Mouse (Mus musculus) forebrain, embryonic 14.5 days (tissue): ENCODE results near the gene Zmynd19. TPM values are rescaled to one million over a fixed set of nuclear protein-coding genes. Genes with fewer than 3 reads are reported as not detected.
A peak's percentile ranks its signal among the peaks of the same experiment; 100 is the strongest.

Source experiments
- ATAC-seq: fragments of 200-750 bp; cut with Nextera tagmentation; 2 replicates; pipeline ENCODE4 v1.8.0; 2017; ENCODE audit warnings: mild to moderate bottlenecking, moderate library complexity
- DNase-seq: peaks from one replicate; pipeline ENCODE4 v3.0.0-alpha.2; 2015; ENCODE audit warnings: low spot score
- H3K27ac ChIP-seq: fragments of 300-500 bp; sonication (generic); 2 replicates; pipeline ENCODE4 v1.5.1; 2014; ENCODE audit warnings: low read depth, mild to moderate bottlenecking, control low read depth, low read length, moderate library complexity
- H3K27me3 ChIP-seq: fragments of 300-500 bp; sonication (generic); replicated peaks from 2 replicates; pipeline ENCODE4 v1.6.1; 2014; ENCODE audit warnings: low read length, control low read depth, mixed read lengths; ENCODE audit not compliant: control insufficient read depth, insufficient read depth
- H3K36me3 ChIP-seq: fragments of 300-500 bp; sonication (generic); 2 replicates; pipeline ENCODE4 v1.6.1; 2014; ENCODE audit warnings: low read length, control low read depth; ENCODE audit not compliant: control insufficient read depth, insufficient read depth
- H3K4me1 ChIP-seq: fragments of 300-500 bp; sonication (generic); 2 replicates; pipeline ENCODE4 v1.6.1; 2014; ENCODE audit warnings: antibody characterized with exemption, low read length, control low read depth; ENCODE audit not compliant: control insufficient read depth, insufficient read depth
- H3K4me2 ChIP-seq: fragments of 300-500 bp; sonication (generic); 2 replicates; pipeline ENCODE4 v1.6.1; 2014; ENCODE audit warnings: mild to moderate bottlenecking, control low read depth, low read length
- H3K4me3 ChIP-seq: fragments of 300-500 bp; sonication (generic); 2 replicates; pipeline ENCODE4 v1.5.1; 2014; ENCODE audit warnings: low read depth, low read length, control low read depth
- H3K9ac ChIP-seq: fragments of 300-500 bp; sonication (generic); 2 replicates; pipeline ENCODE4 v1.6.1; 2014; ENCODE audit warnings: mild to moderate bottlenecking, low read length, control low read depth, moderate library complexity
- H3K9me3 ChIP-seq: fragments of 300-500 bp; sonication (generic); replicated peaks from 2 replicates; pipeline ENCODE4 v1.6.1; 2016; ENCODE audit warnings: low read length, control low read depth, mixed read lengths; ENCODE audit not compliant: control insufficient read depth
- whole genome bisulfite sequencing: fragments of 180-500 bp; shearing (Covaris S2); extraction: QIAGEN DNeasy Blood & Tissue Kit; methylation state at CpG from one replicate; pipeline ENCODE4 v1.1.7; 2014; 5-methylcytosine and 5-hydroxymethylcytosine counted together
- polyA plus RNA-seq: library from polyadenylated mRNA; unstranded; fragments of >200 nt; fragmentation: Nextera tagmentation; extraction: Ambion mirVana; gene quantifications from 2 replicates; pipeline ENCODE4 v1.2.1, GENCODE M21; 2014

Gene Zmynd19
- polyA plus RNA-seq, 1 experiment from 2014 or later, result 8.6 TPM

- no peaks in the 10 kb centered on the region for H3K9me3 ChIP-seq
- H3K27me3 ChIP-seq, result no peaks in the 10 kb centered on the region
- H3K9ac ChIP-seq, result no peak overlapping the region
- 93% methylated on average over 3 of the region's 3 CpGs for WGBS
- H3K4me1 ChIP-seq, result peaks cover 11% of the 10 kb centered on the region
- no peak overlapping the region for H3K27ac ChIP-seq
- H3K4me2 ChIP-seq, result no peak overlapping the region
- no peak for DNase-seq
- H3K4me3 ChIP-seq, result no peak overlapping the region
- ATAC-seq, result no peak
- H3K36me3 ChIP-seq, result peaks cover 12% of the 10 kb centered on the region
These were observed 34.8 kb upstream of the Zmynd19 start for GRCm38 (mm10) chr2:24914762-24915161.

DNA sequence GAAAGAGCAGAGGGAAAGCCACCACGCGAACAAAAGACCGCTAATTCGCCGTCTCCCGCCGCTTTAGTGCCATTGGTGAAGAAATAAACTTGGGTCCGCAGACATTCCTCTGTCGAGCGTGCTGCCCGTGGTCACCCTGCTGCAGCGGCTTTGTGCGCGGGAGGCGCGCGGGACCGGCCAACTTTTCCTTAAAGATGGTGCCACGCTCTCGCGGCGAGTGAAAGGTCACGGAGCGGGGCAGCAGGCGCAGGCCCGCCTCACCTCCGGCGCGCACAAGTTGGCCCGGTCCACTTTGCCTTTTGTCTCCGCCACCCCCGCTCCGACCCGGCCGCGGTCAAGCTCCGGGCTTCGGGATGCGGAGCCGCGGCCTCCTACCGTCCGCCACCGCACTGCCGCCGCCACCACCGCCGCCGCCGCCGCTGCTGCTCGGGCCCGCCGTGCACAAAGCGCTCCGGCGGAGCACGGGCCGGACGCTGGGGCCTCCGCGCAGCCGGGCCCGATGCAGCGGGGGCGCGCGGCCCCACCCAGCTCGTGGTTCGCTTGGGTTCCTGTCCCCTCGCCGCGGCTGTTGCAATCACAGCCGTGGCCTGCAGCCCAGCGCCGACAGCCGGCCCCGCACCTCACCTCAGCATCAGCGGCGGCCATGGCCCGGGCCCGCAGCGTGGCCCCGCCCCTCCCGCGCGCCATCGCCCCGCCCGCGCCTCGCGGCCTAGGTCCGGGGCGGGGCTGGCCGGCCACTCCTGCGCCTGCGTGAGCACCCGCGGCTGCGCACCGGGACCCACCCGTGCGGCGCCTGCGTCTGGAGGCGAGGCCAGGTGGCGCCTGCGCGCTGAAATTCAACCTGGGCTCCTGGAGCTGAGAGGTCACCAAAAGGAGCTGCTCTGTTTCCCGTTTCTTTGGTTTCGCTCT, 30.4 kb upstream of the Zmynd19 start, which contains the start of gene Ehmt1:
TSS of gene Ehmt1 (minus strand) at position 685 of the 909 bp plus-strand sequence.
- H3K4me2 ChIP-seq, result peak within 1 kb of the TSS; percentile 58
- under 1% methylated on average over 79 of the region's 112 CpGs for WGBS
- no peaks in the 10 kb centered on the region for H3K9me3 ChIP-seq
- peaks cover 11% of the 10 kb centered on the region for H3K4me1 ChIP-seq
- no peaks in the 10 kb centered on the region for H3K27me3 ChIP-seq
- H3K9ac ChIP-seq, result peak within 1 kb of the TSS; percentile 99
- peak; percentile 98 for ATAC-seq
- peak within 1 kb of the TSS; percentile 96 for H3K4me3 ChIP-seq
- H3K36me3 ChIP-seq, result no peaks in the 10 kb centered on the region
- H3K27ac ChIP-seq, result peak within 1 kb of the TSS; percentile 97
- DNase-seq, result peak; percentile 96

GRCm38 (mm10) chr2:24919839-24920175, 29.8 kb upstream of the Zmynd19 start:
- H3K36me3 ChIP-seq, result no peaks in the 10 kb centered on the region
- 0 out of 2 replicates have a peak overlapping the region, but pooled peaks have one; percentile 97 for H3K27ac ChIP-seq
- no peaks in the 10 kb centered on the region for H3K27me3 ChIP-seq
- peak overlapping the region; percentile 99 for H3K9ac ChIP-seq
- H3K4me2 ChIP-seq, result peak overlapping the region; percentile 58
- WGBS, result 9% methylated on average over 8 of the region's 8 CpGs
- ATAC-seq, result peak; percentile 46; the same call in 1 of the 2 replicates
- H3K4me3 ChIP-seq, result peak overlapping the region; percentile 96
- no peak for DNase-seq
- no peaks in the 10 kb centered on the region for H3K9me3 ChIP-seq
- peaks cover 11% of the 10 kb centered on the region for H3K4me1 ChIP-seq

- Histone ChIP-seq H3K9me3 (no peaks in the 10 kb centered on the region), H3K36me3 (0 out of 2 replicates have a peak, but pooled peaks cover 2% of the 10 kb centered on the region), H3K9ac (no peak overlapping the region), H3K27ac (no peak overlapping the region), H3K4me3 (no peak overlapping the region), H3K4me1 (no peaks in the 10 kb centered on the region), H3K27me3 (no peaks in the 10 kb centered on the region), H3K4me2 (no peak overlapping the region)
- ATAC-seq, result no peak
- DNase-seq, result peak; percentile 20
- 55% methylated on average over 2 of the region's 2 CpGs for WGBS
These were observed 26.0 kb upstream of the Zmynd19 start for GRCm38 (mm10) chr2:24923561-24923960.

- no peak for ATAC-seq
These were observed 24.3 kb upstream of the Zmynd19 start for GRCm38 (mm10) chr2:24925284-24925683.

DNA sequence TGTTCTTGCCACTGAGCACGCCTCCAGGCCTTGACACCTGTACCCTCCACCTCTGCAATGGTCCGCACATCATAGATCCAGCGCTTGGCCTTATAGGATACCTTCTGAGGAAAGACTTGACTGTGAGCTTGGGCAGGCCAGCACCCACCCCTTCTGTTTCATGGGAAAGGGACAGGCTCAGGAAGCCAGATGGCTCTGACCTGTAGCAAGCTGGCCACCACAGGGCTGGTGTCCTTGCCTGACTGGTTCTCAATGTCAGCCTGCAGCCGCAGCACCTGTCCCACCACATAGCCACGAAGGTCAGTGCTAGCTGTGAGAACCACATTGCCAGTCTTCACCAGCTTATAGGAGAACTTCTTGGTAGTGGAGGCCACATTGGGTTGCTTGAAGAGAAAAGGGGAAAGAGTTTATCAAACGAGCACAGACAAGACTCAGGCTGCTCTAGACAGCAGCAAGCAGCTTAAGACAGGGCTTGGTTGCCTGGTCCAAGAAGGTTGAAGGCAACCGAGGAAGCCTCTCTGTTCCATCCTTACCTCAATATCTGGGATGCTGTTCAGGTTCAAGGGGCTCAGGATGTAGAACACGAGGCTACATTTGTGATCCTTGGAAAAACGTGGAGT, 23.1 kb upstream of the Zmynd19 start:
- Histone ChIP-seq H3K27ac (no peak overlapping the region), H3K27me3 (no peaks in the 10 kb centered on the region), H3K4me3 (no peak overlapping the region), H3K4me2 (no peak overlapping the region), H3K9ac (no peak overlapping the region), H3K9me3 (no peaks in the 10 kb centered on the region), H3K36me3 (0 out of 2 replicates have a peak, but pooled peaks cover 2% of the 10 kb centered on the region), H3K4me1 (no peaks in the 10 kb centered on the region)
- DNase-seq, result no peak
- no peak for ATAC-seq
- WGBS, result 85% methylated on average over 9 of the region's 9 CpGs

More at GRCm38 (mm10) chr2:24925284-24925683, 24.3 kb upstream of the Zmynd19 start:
- no peak overlapping the region for H3K4me3 ChIP-seq
- DNase-seq, result no peak
- no peaks in the 10 kb centered on the region for H3K4me1 ChIP-seq
- WGBS, result 83% methylated on average over 8 of the region's 8 CpGs
- no peak overlapping the region for H3K9ac ChIP-seq
- H3K36me3 ChIP-seq, result 0 out of 2 replicates have a peak, but pooled peaks cover 2% of the 10 kb centered on the region
- H3K4me2 ChIP-seq, result no peak overlapping the region
- no peak overlapping the region for H3K27ac ChIP-seq
- no peaks in the 10 kb centered on the region for H3K9me3 ChIP-seq
- no peaks in the 10 kb centered on the region for H3K27me3 ChIP-seq

DNA sequence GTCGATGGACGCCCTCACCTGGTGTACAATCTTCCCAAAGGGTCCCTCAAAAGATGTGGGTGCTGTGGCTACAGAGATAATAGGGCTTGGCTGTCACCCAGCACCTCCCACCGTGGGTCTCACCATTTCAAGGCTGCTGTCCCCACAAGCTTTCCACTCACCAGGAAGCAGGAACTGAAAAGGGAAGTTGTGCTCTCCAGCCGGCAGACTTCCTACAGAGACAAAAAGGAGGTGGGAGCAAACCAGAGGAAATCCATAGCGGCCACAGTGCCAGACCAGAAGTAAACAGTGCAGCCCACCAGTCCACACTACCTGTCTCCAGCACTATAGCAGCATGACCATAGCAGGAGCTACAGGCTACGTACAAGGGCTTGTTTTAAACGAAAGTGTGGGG, 22.6 kb upstream of the Zmynd19 start:
- no peak overlapping the region for H3K9ac ChIP-seq
- DNase-seq, result no peak
- H3K36me3 ChIP-seq, result 0 out of 2 replicates have a peak, but pooled peaks cover 2% of the 10 kb centered on the region
- H3K27ac ChIP-seq, result no peak overlapping the region
- no peak overlapping the region for H3K4me3 ChIP-seq
- H3K9me3 ChIP-seq, result no peaks in the 10 kb centered on the region
- H3K4me2 ChIP-seq, result no peak overlapping the region
- H3K27me3 ChIP-seq, result no peaks in the 10 kb centered on the region
- WGBS, result 76% methylated on average over 7 of the region's 7 CpGs
- no peak for ATAC-seq
- no peaks in the 10 kb centered on the region for H3K4me1 ChIP-seq

- 68% methylated on average over 4 of the region's 4 CpGs for WGBS
These were observed 21.6 kb upstream of the Zmynd19 start for GRCm38 (mm10) chr2:24927810-24928479.

More at GRCm38 (mm10) chr2:24927810-24928479, 21.6 kb upstream of the Zmynd19 start:
- Histone ChIP-seq H3K36me3 (0 out of 2 replicates have a peak, but pooled peaks cover 2% of the 10 kb centered on the region), H3K9me3 (no peaks in the 10 kb centered on the region), H3K4me2 (no peak overlapping the region), H3K4me1 (no peaks in the 10 kb centered on the region), H3K27me3 (no peaks in the 10 kb centered on the region), H3K27ac (no peak overlapping the region), H3K9ac (no peak overlapping the region), H3K4me3 (no peak overlapping the region)
- ATAC-seq, result no peak
- DNase-seq, result no peak
